ENCODE assay signal across 18 mouse cellular contexts in the genomic region with DNA sequence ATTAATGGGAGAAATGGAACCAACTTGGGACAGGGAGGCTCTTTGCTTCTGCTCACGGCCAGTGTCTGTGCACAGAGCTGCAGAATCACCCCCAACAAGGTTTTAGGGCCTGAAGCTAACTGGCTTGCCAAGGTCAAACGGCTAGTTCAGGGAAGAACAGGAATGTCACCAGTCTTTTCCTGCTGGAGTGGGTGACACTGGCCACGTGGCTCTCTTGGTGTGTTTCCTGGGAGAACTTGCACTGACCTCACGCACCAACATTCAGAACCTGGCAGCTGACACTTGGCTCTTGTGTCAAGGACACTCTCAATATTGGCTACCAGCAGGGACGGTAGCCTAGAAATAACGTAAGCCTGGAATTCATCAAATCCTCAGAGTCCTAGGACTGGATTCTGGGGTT. TPM values are rescaled to one million over a fixed set of nuclear protein-coding genes. Genes with fewer than 3 reads are reported as not detected.
A peak's percentile ranks its signal among the peaks of the same experiment; 100 is the strongest.
DNase-seq lines count a peak whose midpoint lies in the region; ATAC-seq and TF ChIP-seq lines count a peak whose summit lies in the region.
"Had no signal": no experiment of that assay in that cellular context is flagged by ENCODE, and none has a peak within 500 bp of the region (broad histone marks: within the 10 kb centered on the region; RNA-seq: fewer than 3 reads in every experiment).

No protein-coding gene starts in this region.

- no peak overlapping the region for H3K4me3 ChIP-seq in liver, adult 2 months (ENCODE audit: insufficient read depth, low read depth, low read length)
- H3K4me3 ChIP-seq in heart, postnatal 0 days (ENCODE audit: low read depth, low read length), result no peak overlapping the region
- H3K4me3 ChIP-seq in neural tube, embryonic 15.5 days (replicated peaks), result no peak overlapping the region
- H3K4me3 ChIP-seq: forebrain, embryonic 12.5 days had no signal

- H3K4me2 ChIP-seq in heart, postnatal 0 days (ENCODE audit: low read depth, low read length), result no peak overlapping the region
- H3K4me2 ChIP-seq in neural tube, embryonic 15.5 days, result no peak overlapping the region
- H3K4me2 ChIP-seq: forebrain, embryonic 12.5 days had no signal

- no peak for TF ChIP-seq POLR2A in liver, adult 2 months (IDR thresholded peaks at IDR 0.05; ENCODE audit: extremely low read depth, insufficient read depth, low read length)

- no peaks in the 10 kb centered on the region for H3K4me1 ChIP-seq in liver, adult 2 months (ENCODE audit: control insufficient read depth, insufficient read depth, low read length)
- H3K4me1 ChIP-seq in heart, postnatal 0 days (ENCODE audit: control insufficient read depth, insufficient read depth), result peaks cover 8% of the 10 kb centered on the region; the same call in 1 of the 2 replicates
- H3K4me1 ChIP-seq in neural tube, embryonic 15.5 days, result no peaks in the 10 kb centered on the region
- H3K4me1 ChIP-seq: forebrain, embryonic 12.5 days had no signal

- TF ChIP-seq EP300 in heart, postnatal 0 days (IDR thresholded peaks at IDR 0.05; ENCODE audit: low read depth), result no peak

- H3K9ac ChIP-seq in liver, adult 2 months (ENCODE audit: low read depth, low read length), result no peak overlapping the region
- no peak overlapping the region for H3K9ac ChIP-seq in heart, postnatal 0 days (replicated peaks; ENCODE audit: low read depth, low read length)
- no peak overlapping the region for H3K9ac ChIP-seq in neural tube, embryonic 15.5 days (replicated peaks)
- H3K9ac ChIP-seq: forebrain, embryonic 12.5 days had no signal

- no peak overlapping the region for H3K27ac ChIP-seq in liver, adult 2 months (replicated peaks; ENCODE audit: insufficient read depth, low read depth, low read length)
- H3K27ac ChIP-seq in heart, postnatal 0 days (ENCODE audit: low read depth), result no peak overlapping the region
- H3K27ac ChIP-seq in neural tube, embryonic 15.5 days (replicated peaks), result no peak overlapping the region
- H3K27ac ChIP-seq: forebrain, embryonic 12.5 days had no signal

- H3K79me2 ChIP-seq in liver, adult 2 months (ENCODE audit: control insufficient read depth, insufficient read depth, low read length), result no peaks in the 10 kb centered on the region

- H3K27me3 ChIP-seq in liver, adult 2 months (ENCODE audit: control insufficient read depth, insufficient read depth, low read length), result no peaks in the 10 kb centered on the region
- H3K27me3 ChIP-seq in heart, postnatal 0 days (ENCODE audit: control insufficient read depth, insufficient read depth, low read length), result no peaks in the 10 kb centered on the region
- H3K27me3 ChIP-seq in neural tube, embryonic 15.5 days (replicated peaks), result no peaks in the 10 kb centered on the region
- H3K27me3 ChIP-seq: forebrain, embryonic 12.5 days had no signal

- H3K36me3 ChIP-seq in liver, adult 2 months (ENCODE audit: control insufficient read depth, insufficient read depth, low read length), result no peaks in the 10 kb centered on the region
- no peaks in the 10 kb centered on the region for H3K36me3 ChIP-seq in heart, postnatal 0 days (replicated peaks; ENCODE audit: control insufficient read depth, insufficient read depth, low read length)
- H3K36me3 ChIP-seq in neural tube, embryonic 15.5 days, result no peaks in the 10 kb centered on the region
- H3K36me3 ChIP-seq: forebrain, embryonic 12.5 days had no signal

- DNase-seq in adrenal gland, adult 2 months, result peak; percentile 32
- no peak for DNase-seq in adrenal gland, adult 18-20 months (ENCODE audit: low spot score in 2 of 2)
- peak; percentile 45 for DNase-seq in liver, adult 2 months (ENCODE audit: extremely low read depth, low read depth, low spot score)
- no peak for DNase-seq in liver
- DNase-seq in heart, postnatal 0 days (ENCODE audit: low spot score), result no peak
- DNase-seq in gastrocnemius, postnatal 36 days, result no peak
- DNase-seq in cerebellum, adult 11 months, result no peak
- DNase-seq: layer of hippocampus, postnatal 36 days; midbrain, embryonic 14.5 days had no signal

- peak; percentile 56 for ATAC-seq in heart, postnatal 0 days (ENCODE audit: insufficient read depth, low read depth)
- ATAC-seq in neural tube, embryonic 15.5 days (ENCODE audit: low FRiP score), result no peak
- ATAC-seq: hindbrain, embryonic 16.5 days; Patski had no signal

- 58% methylated on average over 6 of the region's 6 CpGs for WGBS in liver, adult 2 months
- 29% methylated on average over 6 of the region's 6 CpGs for WGBS in heart, postnatal 0 days
- 79% methylated on average over 6 of the region's 6 CpGs for WGBS in neural tube, embryonic 15.5 days

- TF ChIP-seq CTCF in liver, adult 2 months (IDR thresholded peaks at IDR 0.05; ENCODE audit: low read depth, low read length), result no peak
- no peak for TF ChIP-seq CTCF in heart, postnatal 0 days (IDR thresholded peaks at IDR 0.05; ENCODE audit: low read depth)

- intact Hi-C loops in gastrocnemius, postnatal 36 days (cut with DNase I), result loop anchor here (5.0 kb wide), 1 partner anchor 282 kb away; no protein-coding TSS in a partner anchor

- H3K9me3 ChIP-seq in heart, postnatal 0 days (replicated peaks; ENCODE audit: control insufficient read depth, low read length), result no peaks in the 10 kb centered on the region
- H3K9me3 ChIP-seq in neural tube, embryonic 15.5 days (replicated peaks), result no peaks in the 10 kb centered on the region
- H3K9me3 ChIP-seq: forebrain, embryonic 12.5 days had no signal

RNA-seq across cellular contexts. Expression of gene Slc22a3, which starts 22.6 kb away (rescaled TPM):
- total RNA-seq in adrenal gland, adult 2 months (2021), result 10 to 100 TPM in 1 of 2 experiments, 1 to 10 TPM in 1; 5.7 to 12.0 TPM
- 5.7 and 9.7 TPM in 2 replicates for polyA plus RNA-seq in adrenal gland, adult 2 months (2012; rRNA removed)
- total RNA-seq in adrenal gland, adult 18-20 months (2021), result 10 to 100 TPM in 1 of 2 experiments, 1 to 10 TPM in 1; 4.5 to 18.4 TPM
- total RNA-seq in liver, adult 2 months (2014; rRNA removed), result 1.0 and 2.3 TPM in 2 replicates
- polyA plus RNA-seq in liver, adult 2 months (2012; rRNA removed), result 2.5 and 4.2 TPM in 2 replicates
- total RNA-seq in heart, postnatal 0 days (2014; rRNA removed; ENCODE audit: low replicate concordance), result 0.04 TPM in 2 replicates
- 0.41 and 0.52 TPM in 2 replicates for polyA plus RNA-seq in heart, postnatal 0 days (2015; fragmentation: Nextera tagmentation; extraction: Ambion mirVana)
- polyA plus RNA-seq in neural tube, embryonic 15.5 days (2015; fragmentation: Nextera tagmentation; extraction: Ambion mirVana), result 1.00 and 3.4 TPM in 2 replicates
- total RNA-seq in gastrocnemius, postnatal 36 days (2021), result 1 to 10 TPM; 1.7 to 1.9 TPM
- polyA plus RNA-seq: forebrain, embryonic 12.5 days; Patski had no signal

RNA-seq across cellular contexts. Expression of gene Slc22a2, which starts 53.9 kb away (rescaled TPM):
- total RNA-seq in adrenal gland, adult 2 months (2021), result not detected
- 0.04 and 0.12 TPM in 2 replicates for polyA plus RNA-seq in adrenal gland, adult 2 months (2012; rRNA removed)
- under 1 TPM; 0.43 to 0.61 TPM for total RNA-seq in adrenal gland, adult 18-20 months (2021)
- total RNA-seq in liver, adult 2 months (2014; rRNA removed), result not detected in 2 replicates
- polyA plus RNA-seq in liver, adult 2 months (2012; rRNA removed), result not detected in 2 replicates
- total RNA-seq in heart, postnatal 0 days (2014; rRNA removed; ENCODE audit: low replicate concordance), result not detected in 2 replicates
- polyA plus RNA-seq in heart, postnatal 0 days (2015; fragmentation: Nextera tagmentation; extraction: Ambion mirVana), result not detected in 2 replicates
- 0.23 and 0.24 TPM in 2 replicates for polyA plus RNA-seq in neural tube, embryonic 15.5 days (2015; fragmentation: Nextera tagmentation; extraction: Ambion mirVana)
- total RNA-seq in gastrocnemius, postnatal 36 days (2021), result not detected
- polyA plus RNA-seq: forebrain, embryonic 12.5 days; heart, embryonic 14.5 days; large intestine, adult 2 months; limb, embryonic 11.5 days; Patski; small intestine, adult 2 months; stomach, embryonic 14.5 days had no signal

Comparison
In these comparisons a context has a peak if more than half of its experiments do, and no peak if none do; other contexts are left out.
1. DNase-seq: peak in adrenal gland, adult 2 months (single experiment) and liver, adult 2 months (single experiment); none in adrenal gland, adult 18-20 months (0 of 2), liver (single experiment), heart, postnatal 0 days (single experiment), gastrocnemius, postnatal 36 days (0 of 2) and cerebellum, adult 11 months (single experiment).